Mouse (Mus musculus) erythroblast, adult 5-6 weeks (primary cell): ENCODE measurements around the gene Tmem239. TPM values are rescaled to one million over a fixed set of nuclear protein-coding genes. Genes with fewer than 3 reads are reported as not detected.
"Not testable (repeated sequence)": the region's sequence is repeated elsewhere in the genome, so short reads cannot be mapped to it uniquely, and the experiment has no call there.

ENCODE experiments used
- ATAC-seq: replicated peaks from 2 replicates; pipeline ENCODE4 v1.8.0; 2016; ENCODE audit warnings: moderate number of reproducible peaks, mild to moderate bottlenecking, moderate TSS enrichment, inconsistent platforms; ENCODE audit not compliant: poor library complexity, low FRiP score, severe bottlenecking
- total RNA-seq, 2 experiments: library from RNA; stranded (forward) in 1 of 2; stranded (reverse) in 1 of 2; fragments of 150-400 nt in 1 of 2; fragments of 200-764, 138-1000 nt in 1 of 2; gene quantifications; 2 replicates each; pipeline versions ENCODE4 v1.2.3 to v1.2.4; 2015 to 2017; ENCODE audit warnings: low replicate concordance in 2 of 2

Gene Tmem239
- total RNA-seq (2015; ENCODE audit: low replicate concordance) (not detected in 2 replicates), total RNA-seq (2017; ENCODE audit: low replicate concordance) (not detected in 2 replicates)

DNA sequence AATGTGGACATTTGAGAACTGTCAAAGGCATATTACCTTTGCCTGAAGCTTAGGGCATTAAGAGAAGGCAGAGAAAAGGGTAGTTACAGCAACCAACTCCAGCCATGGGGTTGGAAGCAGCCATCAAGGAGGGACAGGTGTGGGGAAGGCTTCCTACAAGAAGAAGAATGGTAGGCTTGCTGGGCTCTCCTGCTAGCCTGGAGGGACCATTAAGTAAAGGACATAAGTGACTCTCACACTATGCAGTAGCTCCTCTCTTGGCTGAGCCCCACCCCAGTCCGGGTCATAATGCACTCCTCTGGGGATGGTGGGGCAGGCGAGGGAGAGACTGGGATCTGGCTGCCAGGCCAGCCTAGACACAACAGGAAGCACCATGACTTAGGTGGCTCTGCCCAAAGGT lies at the start of gene Tmem239:
Tmem239 (plus strand) TSS at position 301 of the 400 bp plus-strand sequence.
- ATAC-seq = no peak

DNA sequence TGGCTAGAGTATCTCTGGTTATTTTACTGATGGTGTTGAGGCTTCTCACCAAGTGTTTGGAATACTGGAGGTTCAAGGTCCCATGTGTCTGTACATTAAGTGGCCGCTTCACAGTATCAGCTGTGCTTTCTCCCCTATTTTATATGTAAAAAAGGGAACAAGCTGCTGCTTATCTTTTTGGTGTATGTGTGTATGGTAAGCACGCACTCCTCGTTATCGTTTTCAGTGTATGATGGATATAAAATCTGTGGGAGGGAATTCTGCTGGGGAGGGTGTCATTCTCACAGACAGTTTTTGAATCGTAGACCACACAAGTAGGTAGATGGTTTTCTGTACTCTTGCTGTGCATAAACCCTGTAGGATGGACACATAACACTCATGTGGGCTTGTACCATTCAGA lies 48.7 kb upstream of the Tmem239 start:
- no peak for ATAC-seq

DNA sequence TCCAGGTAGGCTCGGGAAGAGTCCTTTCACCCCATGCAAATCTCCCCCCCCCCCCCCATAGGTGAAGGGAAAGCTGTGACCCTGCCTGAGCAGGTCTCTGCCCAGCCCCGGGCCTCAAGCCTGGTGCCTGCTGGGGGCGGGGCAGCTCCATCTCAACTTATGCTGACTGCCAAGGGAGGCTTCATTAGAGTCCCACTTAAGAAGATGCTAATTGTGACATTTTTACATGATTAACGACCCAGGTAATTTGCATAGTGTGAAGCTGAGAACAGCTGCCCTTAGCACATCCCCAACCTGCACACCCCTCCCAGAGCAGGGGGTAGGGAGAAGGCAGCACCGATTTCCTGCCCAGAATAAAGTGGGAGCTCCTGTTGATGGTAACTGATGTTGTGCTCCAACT lies 47.4 kb upstream of the Tmem239 start:
- no peak for ATAC-seq

DNA sequence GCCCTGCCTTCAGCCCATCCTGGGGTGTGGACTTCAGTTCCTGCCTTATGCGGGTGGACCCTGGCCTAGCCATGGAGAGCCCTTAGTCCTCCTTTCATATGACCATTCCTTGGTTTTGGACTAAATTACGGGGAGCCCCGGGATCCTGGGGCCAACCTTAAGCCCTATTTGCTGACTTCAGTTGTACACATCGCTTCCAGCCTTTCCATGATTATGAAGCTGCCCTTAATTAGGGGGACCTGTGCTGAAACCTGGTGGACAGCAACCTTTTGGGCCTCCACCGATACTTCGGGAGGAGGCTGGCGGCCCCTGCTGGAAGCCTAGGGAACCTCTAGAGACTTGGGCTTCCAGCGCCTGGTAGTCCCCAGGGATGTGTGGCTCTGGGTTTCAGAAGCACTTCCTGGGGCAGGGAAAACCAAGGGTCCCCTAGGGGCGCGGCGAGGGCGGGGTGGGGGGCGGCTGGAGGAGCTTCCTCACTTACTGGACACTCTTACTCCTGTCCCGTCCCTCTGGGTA lies 43.7 kb upstream of the Tmem239 start:
- no peak for ATAC-seq

DNA sequence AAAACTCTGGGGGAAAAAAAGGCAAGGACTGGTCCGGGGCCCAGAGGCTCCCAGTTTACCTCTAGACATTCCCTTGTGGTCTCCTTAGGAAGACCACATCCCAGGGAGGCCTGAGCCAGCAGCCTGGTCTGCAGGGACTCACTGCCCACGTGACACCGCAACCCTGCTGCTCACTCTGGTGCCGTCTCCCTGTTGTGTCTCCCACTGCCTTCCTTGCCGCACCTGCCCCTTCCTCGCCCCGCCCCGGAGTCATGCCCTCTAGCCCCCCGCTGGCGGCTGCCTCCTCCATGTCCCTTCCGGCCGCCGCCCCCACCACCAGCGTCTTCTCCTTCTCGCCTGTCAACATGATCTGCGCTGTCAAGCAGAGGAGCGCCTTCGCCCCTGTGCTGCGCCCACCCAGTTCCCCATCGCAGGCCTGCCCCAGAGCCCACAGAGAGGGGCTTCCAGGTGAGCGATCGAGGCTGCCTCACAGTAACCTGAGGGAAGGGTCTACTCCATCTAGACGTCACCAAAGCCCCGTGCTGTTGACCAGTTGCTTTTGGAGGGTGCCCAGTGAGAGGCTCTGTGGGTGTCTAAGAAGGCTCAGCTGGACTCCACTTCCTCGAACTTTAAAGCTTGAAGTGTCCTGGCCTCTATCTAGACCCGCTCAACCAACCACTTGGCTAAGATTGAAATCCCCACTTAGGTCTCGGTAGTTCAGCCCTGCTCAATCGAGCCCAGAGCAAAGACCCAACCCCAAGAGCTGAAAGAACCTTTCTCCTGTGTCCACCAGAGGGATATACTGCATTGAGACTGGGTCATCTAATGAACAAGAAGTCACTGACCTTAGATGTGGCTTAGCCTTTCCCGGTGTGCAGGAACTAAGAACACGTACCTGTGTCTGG lies 40.8 kb upstream of the Tmem239 start:
- ATAC-seq = no peak

DNA sequence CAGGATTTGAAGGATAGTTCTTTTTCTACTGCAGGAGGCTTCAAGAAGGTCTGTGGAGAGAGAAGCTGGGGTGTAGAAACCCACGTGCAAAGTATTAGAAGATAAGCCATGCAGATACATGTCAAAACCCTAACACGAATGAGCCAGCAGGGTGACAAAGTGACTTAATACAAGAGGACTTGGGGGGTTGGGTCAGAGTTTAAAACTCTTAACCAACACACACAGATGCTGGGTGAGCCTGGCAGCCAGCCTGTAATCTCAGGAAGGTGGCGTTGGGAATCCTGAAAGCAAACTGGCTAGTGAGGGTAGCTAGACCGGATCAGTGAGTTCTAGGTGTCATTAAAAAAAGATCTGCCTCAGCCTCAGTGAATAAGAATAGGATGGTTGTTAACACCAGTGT lies 38.9 kb upstream of the Tmem239 start:
- no peak for ATAC-seq

DNA sequence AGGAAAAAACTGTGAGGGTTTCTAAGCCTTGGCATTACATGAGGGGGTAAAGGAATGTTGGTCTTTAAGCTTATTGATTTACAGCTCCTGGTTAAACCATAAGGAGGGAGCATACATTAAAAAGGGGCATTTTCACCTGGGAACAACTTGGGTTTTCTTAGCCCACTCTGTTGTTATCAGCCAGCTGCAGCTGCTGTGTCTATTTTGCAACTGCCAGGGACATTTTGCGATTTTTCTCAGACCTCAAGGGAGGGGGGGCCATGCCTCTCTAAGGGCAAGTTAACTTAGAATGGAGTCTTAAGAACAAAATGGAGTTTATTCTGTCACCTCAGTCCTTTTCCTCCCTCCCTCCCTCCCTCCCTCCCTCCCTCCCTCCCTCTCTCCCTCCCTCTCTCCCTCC lies 33.3 kb upstream of the Tmem239 start:
- ATAC-seq = not testable (repeated sequence)

DNA sequence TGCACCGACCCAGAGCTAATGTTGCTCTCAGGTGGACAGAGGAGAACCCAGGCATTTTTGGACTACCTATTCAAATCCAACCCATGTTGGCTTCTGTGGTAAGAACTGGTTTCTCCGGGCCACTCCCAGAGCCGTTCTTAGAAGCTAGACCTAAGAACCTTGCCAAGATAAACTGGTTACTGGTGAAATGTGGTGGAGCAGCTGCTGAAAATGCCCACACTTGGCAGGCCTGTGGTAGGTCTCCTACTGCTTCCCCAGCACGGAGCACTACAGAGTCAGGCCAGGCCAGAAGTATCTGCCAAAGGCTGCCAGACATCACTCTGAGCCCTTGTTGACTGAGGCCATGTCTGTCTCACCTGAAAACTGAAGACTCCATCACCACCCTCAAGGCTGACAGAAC lies 31.3 kb upstream of the Tmem239 start:
- no peak for ATAC-seq

DNA sequence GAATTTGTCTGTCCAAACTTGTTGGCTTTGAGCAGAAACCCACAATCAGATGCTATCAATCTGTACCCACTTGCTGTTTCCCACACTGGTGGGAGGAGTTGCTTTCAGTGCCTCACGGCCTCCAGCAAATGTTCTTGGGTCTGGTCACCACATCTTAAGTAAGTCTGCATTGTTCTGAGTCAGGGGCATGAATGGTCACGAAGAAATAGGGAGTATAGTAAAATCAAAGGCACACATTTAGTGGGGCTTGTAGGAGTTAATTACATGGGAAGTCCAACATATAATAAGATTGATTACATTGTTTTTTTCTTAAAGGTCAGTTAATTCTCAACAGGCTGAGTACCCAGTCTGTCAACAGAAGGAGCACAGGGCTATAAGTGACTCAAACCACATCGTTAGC lies 23.1 kb upstream of the Tmem239 start:
- no peak for ATAC-seq

DNA sequence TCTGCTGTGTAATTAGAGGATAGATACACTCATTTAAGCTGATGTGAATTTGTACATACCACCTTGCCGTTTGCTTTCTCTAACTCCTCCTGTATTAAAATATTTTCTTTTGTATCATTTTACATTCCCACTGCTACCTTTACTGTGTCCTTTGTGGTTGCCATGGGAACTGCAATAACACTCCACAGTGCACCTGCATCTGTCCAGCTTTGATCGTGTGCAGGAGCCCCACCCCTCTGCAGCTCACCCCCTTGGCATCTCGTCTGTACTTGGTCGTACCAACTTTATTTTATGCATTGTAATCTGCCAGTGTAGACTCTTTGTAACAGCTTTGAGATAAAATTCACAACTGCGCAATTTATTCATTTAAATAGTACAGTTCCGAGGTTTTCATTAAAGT lies 22.4 kb upstream of the Tmem239 start:
- no peak for ATAC-seq

DNA sequence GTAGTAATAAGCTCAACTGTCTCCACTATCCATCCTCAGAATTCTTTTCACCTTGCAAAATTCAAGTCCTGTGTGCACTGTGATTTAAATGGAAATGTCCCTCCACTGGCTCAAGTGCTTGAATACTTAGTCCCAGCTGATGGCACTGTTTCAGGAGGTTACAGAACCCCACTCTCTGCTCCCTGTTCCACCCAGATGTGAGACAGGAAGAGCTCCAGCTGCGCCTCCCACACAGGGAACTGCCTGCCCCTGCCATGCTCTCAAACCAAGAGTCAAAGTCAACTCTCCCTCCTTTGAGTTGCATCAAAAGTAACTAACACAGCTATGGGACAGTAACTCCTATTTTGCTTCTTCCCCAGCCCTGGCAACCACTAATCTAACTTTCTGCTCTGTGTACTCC lies 20.1 kb upstream of the Tmem239 start:
- no peak for ATAC-seq

DNA sequence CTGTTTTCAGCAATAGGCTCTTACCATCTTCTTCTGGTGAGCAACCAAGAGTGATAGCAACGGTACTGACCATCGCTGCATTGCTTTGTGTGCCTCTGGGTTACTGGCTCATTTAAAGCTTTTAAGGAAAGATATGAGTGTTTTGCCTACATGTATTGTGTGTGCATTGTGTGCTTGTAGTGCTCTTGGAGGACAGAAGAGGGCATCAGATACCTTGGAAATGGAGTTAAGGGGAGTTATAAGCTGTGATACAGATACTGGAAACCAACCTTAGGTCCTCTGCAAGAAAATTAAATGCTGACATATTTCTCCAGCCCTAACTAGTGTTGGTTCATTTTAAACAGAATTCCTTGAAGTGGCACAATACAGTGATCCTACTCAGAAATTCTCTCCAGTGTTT lies 17.5 kb upstream of the Tmem239 start:
- ATAC-seq = no peak

DNA sequence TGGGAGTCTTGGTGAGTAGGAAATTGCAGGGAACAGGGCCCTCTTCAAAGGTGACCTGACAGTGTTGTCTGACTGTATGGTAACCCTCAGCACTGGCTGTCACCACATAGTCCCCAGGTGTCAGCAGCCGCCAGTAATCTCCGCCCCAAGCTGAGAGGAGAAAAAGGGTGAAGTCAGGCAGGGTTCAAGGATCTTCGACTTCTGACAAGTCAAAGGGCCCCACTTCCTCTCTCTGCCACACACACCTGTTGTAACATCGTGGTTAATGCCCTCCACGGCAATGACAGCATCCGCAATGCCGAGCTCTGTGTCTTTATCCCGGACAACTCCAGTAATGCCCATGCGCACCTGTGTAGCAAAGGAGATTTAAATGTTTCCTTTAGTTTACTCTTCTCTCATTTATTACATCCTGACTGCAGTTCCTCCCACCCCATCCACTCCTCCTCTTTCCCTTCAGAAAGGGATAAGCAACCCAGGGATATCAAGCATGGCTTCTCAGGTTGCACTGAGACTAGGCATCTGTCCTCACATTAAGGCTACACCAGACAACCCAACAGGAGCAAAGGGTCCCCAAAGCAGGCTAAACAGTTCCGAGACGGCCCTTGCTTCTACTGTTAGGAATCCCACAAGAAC lies 15.2 kb upstream of the Tmem239 start:
- ATAC-seq = no peak

DNA sequence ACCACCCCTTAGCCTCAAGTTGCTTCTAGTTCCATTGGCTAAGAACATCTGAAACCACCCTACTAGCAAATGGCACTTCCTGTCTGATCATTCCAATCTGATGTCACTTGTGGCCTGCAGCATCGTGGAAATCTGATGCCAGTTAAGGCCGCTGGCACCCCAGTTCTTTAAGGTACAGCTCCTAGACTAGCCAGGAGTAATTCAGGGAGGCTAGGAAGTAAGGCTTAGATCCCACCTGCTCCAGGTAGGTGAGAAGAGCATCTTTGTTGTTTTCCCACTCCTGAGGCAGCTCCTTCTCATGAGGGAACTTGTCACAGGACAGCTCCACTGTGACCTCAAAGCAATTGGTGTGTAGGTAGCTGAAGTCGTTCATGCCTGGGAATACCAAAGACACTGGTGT lies 13.4 kb upstream of the Tmem239 start:
- no peak for ATAC-seq

DNA sequence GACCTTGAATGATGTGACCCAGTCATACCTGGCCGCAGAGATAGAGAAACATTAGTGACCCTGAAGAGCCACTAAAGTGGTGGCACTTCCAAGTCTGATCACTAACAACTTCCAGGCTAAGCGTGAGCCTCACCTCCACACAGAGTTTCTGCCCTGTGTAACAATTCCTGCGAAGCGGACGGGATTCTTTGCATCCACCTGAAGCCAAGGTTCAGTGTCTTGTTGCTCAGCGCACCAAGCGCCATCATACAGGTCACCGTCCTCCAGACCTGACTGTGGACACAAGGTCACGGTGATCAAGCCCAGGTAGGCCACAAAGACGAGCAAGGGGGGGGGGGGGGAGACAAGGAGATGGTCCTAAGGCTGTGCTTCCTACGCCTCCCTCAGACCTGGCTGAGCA lies 10.6 kb upstream of the Tmem239 start:
- ATAC-seq = no peak

DNA sequence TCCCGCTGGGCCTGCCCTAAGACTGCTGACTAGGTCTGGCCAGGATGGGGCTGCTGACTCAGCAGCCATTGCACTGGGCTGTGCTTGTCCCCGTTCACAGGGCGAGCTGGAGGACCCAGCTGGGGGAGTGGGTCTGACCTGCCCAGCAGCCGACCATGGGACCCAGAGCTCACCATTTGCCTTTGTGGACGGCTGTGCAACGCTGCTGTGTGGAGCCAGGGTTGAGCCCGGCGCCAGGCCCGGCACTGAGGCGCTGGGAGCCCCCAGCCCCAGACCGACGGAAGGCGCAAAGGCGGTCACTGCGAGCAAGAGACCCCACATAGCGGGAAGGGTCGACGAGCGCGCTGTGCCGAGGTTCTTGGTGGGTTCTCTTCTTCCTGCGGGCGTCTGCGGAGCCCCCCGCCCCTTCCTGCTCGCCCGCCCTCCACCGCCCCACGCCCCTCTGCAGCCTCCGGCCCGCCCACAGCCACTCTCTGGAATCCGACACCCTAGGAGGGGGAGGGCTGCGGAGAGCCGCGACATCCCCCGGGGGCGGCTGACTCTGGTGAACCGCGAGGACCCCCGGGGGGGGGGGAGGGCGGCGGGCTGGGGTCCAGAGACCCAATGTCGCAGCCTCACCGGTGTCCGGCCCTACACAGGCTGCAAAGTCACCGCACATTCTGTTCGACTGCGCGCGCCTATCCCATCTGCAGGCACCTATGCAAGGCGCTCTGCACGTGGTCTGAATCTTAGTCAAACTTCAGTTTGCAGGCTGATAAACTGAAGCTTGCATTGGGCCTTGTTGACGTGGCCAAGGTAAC lies 8.9 kb upstream of the Tmem239 start, which contains the start of gene Cpxm1:
Cpxm1 (minus strand) TSS at position 389 of the 800 bp plus-strand sequence.
- no peak for ATAC-seq

DNA sequence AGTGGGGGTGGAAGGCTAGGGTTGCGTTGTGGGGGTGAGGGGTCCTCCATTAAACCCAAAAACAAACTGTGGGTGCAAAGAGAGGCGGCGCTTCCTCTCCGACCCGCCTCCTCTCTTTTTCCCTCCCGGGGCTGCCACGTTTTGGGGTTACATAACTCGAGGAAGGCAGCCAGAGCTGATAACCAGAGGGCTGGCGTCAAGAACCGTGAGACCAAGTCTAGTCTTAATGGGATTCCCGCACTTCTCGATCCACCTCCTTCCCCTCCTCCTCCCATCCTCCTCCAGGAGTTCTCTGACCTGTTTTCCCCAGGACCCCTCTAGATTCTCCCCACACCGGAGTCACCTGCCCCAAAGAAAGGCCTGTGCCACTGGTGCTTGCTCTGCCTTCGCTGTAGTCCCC lies 8.2 kb upstream of the Tmem239 start:
- ATAC-seq = no peak

DNA sequence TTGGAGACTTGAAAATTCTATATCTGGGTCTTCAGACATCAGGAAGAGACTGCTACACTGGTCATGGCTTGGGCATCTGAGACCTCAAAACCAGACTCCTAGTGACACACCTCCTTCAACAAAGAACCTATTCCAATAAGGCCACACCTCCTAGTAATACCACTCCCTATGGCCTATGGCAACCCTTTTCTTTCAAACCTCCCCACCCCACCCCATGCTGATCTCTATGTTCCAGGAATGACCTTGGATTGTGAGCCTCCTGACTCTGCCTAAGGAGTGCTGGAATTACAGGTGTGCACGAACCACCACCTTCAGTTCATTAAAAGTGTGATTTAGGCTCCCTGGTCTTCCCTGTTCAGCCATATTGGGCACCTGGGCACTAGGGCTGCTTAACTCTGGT lies 6.2 kb upstream of the Tmem239 start:
- ATAC-seq = no peak

DNA sequence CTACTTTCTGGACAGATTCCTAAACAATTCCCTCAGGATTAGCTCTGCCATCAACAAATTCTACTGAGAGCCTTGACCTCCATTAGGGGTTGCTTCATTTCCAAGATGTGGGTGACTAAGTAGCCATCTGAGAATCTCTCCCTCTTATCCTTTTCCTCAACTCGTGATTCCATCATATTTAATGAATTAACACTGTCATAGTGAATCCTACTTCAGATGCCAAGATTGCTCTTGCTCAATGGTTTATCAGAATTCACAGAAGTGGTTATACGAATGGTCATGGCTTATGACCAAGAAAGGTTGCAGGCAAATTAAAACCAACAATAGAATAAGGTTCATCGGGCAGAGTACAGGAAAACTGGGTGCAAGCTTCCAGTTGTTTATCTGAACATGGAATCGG lies 4.4 kb upstream of the Tmem239 start:
- no peak for ATAC-seq

DNA sequence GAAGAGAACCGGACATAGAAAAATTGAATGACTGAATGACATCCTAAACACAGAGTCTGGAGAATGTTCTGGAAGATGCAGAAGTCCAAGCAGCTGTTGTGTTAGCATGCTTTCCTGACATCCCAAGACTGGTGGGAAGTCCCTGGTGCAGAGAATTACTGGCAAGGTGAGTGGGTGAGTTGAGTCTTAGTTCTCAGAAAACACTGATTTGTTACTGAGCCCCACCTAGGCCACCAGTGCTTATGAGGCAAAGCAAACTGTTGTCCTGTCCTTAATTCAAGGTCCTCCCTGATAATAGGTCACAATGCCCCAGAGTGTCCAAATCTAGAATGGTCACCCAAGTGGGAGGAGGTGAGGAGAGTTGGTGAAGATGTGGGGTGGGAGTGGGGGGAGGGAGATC lies 1.3 kb upstream of the Tmem239 start, which contains the start of the genes Gm28372 and 1700020A23Rik:
Gm28372 (plus strand) TSS at position 301 of the 400 bp plus-strand sequence.
1700020A23Rik (plus strand) TSS at position 321 of the 400 bp plus-strand sequence.
- no peak for ATAC-seq
